Mouse (Mus musculus): ENCODE data around the gene Rnf113a2. TPM values are rescaled to one million over a fixed set of nuclear protein-coding genes. Genes with fewer than 3 reads are reported as not detected.

The Rnf113a2 gene
- polyA plus RNA-seq (2017; shearing (Covaris generic)), result 32.0 TPM

DNA sequence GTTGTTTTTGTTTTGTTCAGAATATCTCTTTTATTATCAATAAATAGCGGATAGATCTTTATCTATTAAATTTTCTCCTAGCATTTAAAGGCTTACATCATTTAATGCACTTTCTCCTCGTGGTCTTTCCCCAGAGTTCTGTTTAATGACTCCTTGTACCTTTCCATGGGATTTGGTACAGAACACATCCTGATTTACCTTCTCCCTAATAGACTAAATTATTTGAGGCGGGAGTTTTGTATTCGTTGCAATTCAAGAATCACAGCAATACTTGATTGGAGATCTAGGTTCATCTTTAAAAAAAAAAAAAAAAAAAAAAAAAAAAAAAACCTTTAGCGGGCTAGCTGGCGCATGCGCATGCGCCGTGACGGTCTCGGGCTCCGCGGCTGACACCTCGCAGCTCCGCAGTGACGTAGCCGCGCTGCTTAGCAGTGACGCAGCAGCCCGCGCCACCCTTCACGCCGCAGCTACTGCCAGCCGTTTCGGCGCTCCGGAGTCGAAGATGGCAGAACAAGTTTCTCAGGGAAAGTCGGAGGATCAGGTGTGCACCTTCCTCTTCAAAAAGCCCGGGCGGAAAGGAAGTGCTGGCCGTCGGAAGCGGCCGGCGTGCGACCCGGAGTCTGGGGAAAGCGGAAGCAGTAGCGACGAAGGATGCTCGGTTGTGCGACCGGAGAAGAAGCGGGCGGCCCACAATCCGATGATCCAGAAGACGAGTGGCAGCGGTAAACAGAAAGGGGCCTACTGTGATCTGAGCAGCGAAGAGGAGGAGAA, at the start of gene Rnf113a2:
Gene Rnf113a2, plus strand, starts transcription at position 363 of the 771 bp plus-strand sequence.

DNA sequence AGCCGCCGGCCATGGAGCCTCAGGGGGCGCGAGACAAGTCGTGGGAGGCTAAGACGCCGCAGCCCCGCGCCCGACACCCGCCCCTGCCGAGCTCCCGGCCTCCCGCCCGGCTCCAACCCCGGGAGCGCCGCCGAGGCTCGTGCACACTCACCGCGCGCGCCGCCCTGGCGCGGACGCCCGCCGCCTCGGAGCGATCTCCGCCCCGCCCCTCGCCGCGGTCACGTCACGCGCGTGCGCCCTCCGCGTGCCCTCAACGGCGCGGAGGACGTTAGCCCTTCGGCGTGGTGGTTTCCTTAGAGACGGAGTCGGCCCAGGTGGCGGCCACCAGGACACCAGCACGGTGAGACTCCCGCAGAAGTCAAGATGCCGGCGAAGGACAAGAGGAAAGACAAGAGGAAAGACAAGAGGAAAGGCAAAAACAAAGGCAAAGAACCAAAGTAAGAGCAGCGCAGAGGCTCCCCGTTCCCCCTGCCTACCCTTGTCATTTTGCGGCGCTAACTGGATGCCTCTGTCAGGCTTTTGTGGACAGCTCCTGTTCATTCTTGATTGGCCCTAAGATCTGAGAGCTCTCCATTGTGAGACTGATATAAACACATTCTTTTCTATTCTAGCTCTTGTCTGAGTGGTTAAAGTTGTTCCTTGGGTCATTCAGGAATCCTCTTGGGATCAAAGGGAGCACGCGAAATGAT, 8.0 kb upstream of the Rnf113a2 start, which contains the start of the genes Entpd5 and Bbof1:
Gene Entpd5, minus strand, starts transcription at position 211 of the 689 bp plus-strand sequence.
Gene Bbof1, plus strand, starts transcription at position 253 of the 689 bp plus-strand sequence.

DNA sequence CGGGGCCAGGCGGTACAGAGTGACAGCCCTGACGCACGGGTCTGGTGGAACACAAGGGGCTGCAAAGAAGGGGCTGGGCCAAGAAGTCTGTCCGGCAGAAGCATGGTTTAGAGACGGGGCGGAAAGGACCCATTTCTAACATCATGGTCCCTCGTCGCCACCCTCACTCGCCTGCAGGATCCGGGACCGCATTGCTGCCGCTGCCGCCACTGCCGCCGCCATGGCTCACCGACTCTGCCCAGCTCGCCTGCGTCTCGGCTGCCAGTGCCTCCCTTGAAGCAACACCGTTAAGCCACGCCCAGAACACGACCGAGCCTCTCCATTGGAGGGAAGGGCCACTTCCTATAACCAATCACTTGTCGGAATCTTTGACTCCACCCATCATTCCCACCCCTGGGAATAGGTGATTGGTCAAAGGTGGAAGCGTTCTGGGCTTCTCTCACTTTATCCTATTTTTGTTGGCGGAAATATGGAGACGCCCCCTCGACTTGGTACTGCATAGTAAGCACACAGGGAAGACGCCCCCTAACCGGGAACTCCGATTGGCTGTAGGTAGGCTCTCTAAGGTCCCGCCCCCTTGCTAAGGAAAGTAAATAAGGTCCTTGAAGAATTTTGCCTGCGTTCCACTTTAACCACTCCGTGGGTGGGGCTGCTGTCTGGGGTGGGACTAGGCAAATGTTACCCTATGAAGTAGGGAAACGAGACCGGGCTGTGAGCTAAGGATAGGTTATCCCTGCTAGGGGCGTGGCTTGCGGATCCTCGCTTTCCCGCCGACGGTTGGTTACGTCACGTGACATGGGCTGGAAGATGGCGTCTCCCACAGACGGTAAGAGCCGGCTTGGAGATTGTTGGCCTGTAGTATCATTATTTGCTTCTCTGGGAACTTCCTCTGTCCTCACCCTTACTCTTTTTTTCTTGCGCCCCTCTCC, 34.0 kb downstream of the Rnf113a2 start, which contains the start of the genes Aldh6a1 and Lin52:
Gene Aldh6a1, minus strand, starts transcription at position 287 of the 929 bp plus-strand sequence.
Gene Lin52, plus strand, starts transcription at position 705 of the 929 bp plus-strand sequence.

Other genes with a start within 250 kb of the Rnf113a2 start
- 23.7 TPM for gene Elmsan1, start 198.3 kb upstream of the Rnf113a2 start, polyA plus RNA-seq (2017; shearing (Covaris generic))
- gene Ptgr2, start 132.0 kb upstream of the Rnf113a2 start, polyA plus RNA-seq (2017; shearing (Covaris generic)), result 33.3 TPM
- 61.4 TPM for gene Zfp410, start 100.3 kb upstream of the Rnf113a2 start, polyA plus RNA-seq (2017; shearing (Covaris generic))
- gene Coq6, start 55.5 kb upstream of the Rnf113a2 start, polyA plus RNA-seq (2017; shearing (Covaris generic)), result 26.4 TPM
- 0.84 TPM for gene Fam161b, start 55.4 kb upstream of the Rnf113a2 start, polyA plus RNA-seq (2017; shearing (Covaris generic))
- 43.0 TPM for gene Entpd5, start 8.2 kb upstream of the Rnf113a2 start, polyA plus RNA-seq (2017; shearing (Covaris generic))
- 1.4 TPM for gene Bbof1, start 8.1 kb upstream of the Rnf113a2 start, polyA plus RNA-seq (2017; shearing (Covaris generic))
- 20.4 TPM for gene Aldh6a1, start 33.8 kb downstream of the Rnf113a2 start, polyA plus RNA-seq (2017; shearing (Covaris generic))
- gene Lin52, start 34.2 kb downstream of the Rnf113a2 start, polyA plus RNA-seq (2017; shearing (Covaris generic)), result 21.1 TPM
- not detected for gene Vsx2, start 152.6 kb downstream of the Rnf113a2 start, polyA plus RNA-seq (2017; shearing (Covaris generic))
- 25.2 TPM for gene Abcd4, start 200.2 kb downstream of the Rnf113a2 start, polyA plus RNA-seq (2017; shearing (Covaris generic))
- gene Vrtn, start 223.8 kb downstream of the Rnf113a2 start, polyA plus RNA-seq (2017; shearing (Covaris generic)), result 0.13 TPM

Measured in CD4-positive, CD25-positive, alpha-beta regulatory T cell (primary cell).